Mouse (Mus musculus): ENCODE measurements around the gene D11Wsu47e. TPM values are rescaled to one million over a fixed set of nuclear protein-coding genes. Genes with fewer than 3 reads are reported as not detected.

D11Wsu47e gene
- polyA plus RNA-seq, 1 experiment from 2014 or later: 19.7 TPM

- WGBS: 83% methylated on average over 21 of the region's 21 CpGs
- no peak overlapping the region for H3K27ac ChIP-seq
Measured at GRCm38 (mm10) chr11:113729239-113729638, 45.0 kb downstream of the D11Wsu47e start.

GRCm38 (mm10) chr11:113729917-113730316 is 45.7 kb downstream of the D11Wsu47e start:
- Histone ChIP-seq H3K9ac (no peak overlapping the region), H3K4me3 (no peak overlapping the region), H3K27ac (peak overlapping the region; percentile 19; the same call in 1 of the 2 replicates), H3K9me3 (no peaks in the 10 kb centered on the region), H3K4me1 (peaks cover 93% of the 10 kb centered on the region), H3K4me2 (no peak overlapping the region), H3K36me3 (peaks cover 38% of the 10 kb centered on the region), H3K27me3 (no peaks in the 10 kb centered on the region)
- no peak for ATAC-seq (ENCODE audit: borderline replicate concordance, extremely low read depth, low FRiP score, low TSS enrichment)
- 53% methylated on average over 8 of the region's 8 CpGs for WGBS

More at GRCm38 (mm10) chr11:113729239-113729638, 45.0 kb downstream of the D11Wsu47e start:
- Histone ChIP-seq H3K9ac (no peak overlapping the region), H3K36me3 (peaks cover 40% of the 10 kb centered on the region), H3K27me3 (no peaks in the 10 kb centered on the region), H3K9me3 (no peaks in the 10 kb centered on the region), H3K4me1 (peaks cover 86% of the 10 kb centered on the region), H3K4me3 (no peak overlapping the region), H3K4me2 (no peak overlapping the region)
- no peak for ATAC-seq (ENCODE audit: borderline replicate concordance, extremely low read depth, low FRiP score, low TSS enrichment)

- WGBS: 36% methylated on average over 3 of the region's 3 CpGs
- Histone ChIP-seq H3K9me3 (no peaks in the 10 kb centered on the region), H3K36me3 (peaks cover 32% of the 10 kb centered on the region), H3K4me1 (peaks cover 94% of the 10 kb centered on the region), H3K9ac (no peak overlapping the region), H3K27me3 (no peaks in the 10 kb centered on the region), H3K27ac (no peak overlapping the region), H3K4me3 (no peak overlapping the region), H3K4me2 (no peak overlapping the region)
- no peak for ATAC-seq (ENCODE audit: borderline replicate concordance, extremely low read depth, low FRiP score, low TSS enrichment)
Measured at GRCm38 (mm10) chr11:113730879-113731278, 46.7 kb downstream of the D11Wsu47e start.

GRCm38 (mm10) chr11:113731945-113732612 is 47.9 kb downstream of the D11Wsu47e start:
- Histone ChIP-seq H3K4me2 (no peak overlapping the region), H3K9me3 (no peaks in the 10 kb centered on the region), H3K4me3 (no peak overlapping the region), H3K4me1 (peaks cover 96% of the 10 kb centered on the region), H3K36me3 (peaks cover 24% of the 10 kb centered on the region), H3K27me3 (no peaks in the 10 kb centered on the region), H3K9ac (no peak overlapping the region), H3K27ac (no peak overlapping the region)
- ATAC-seq (ENCODE audit: borderline replicate concordance, extremely low read depth, low FRiP score, low TSS enrichment): no peak
- 84% methylated on average over 10 of the region's 10 CpGs for WGBS

GRCm38 (mm10) chr11:113733631-113734364 is 49.6 kb downstream of the D11Wsu47e start:
- Histone ChIP-seq H3K4me1 (peaks cover 96% of the 10 kb centered on the region), H3K9ac (no peak overlapping the region), H3K4me2 (0 out of 2 replicates have a peak overlapping the region, but pooled peaks have one; percentile 19), H3K4me3 (no peak overlapping the region), H3K9me3 (no peaks in the 10 kb centered on the region), H3K27me3 (no peaks in the 10 kb centered on the region), H3K36me3 (peaks cover 7% of the 10 kb centered on the region), H3K27ac (peak overlapping the region; percentile 78)
- ATAC-seq (ENCODE audit: borderline replicate concordance, extremely low read depth, low FRiP score, low TSS enrichment): peak; percentile 44; the same call in 1 of the 2 replicates
- 16% methylated on average over 6 of the region's 6 CpGs for WGBS

GRCm38 (mm10) chr11:113735151-113735550 is 50.9 kb downstream of the D11Wsu47e start:
- Histone ChIP-seq H3K36me3 (no peaks in the 10 kb centered on the region), H3K4me2 (no peak overlapping the region), H3K27ac (peak overlapping the region; percentile 78), H3K4me3 (no peak overlapping the region), H3K27me3 (no peaks in the 10 kb centered on the region), H3K9ac (no peak overlapping the region), H3K4me1 (peaks cover 96% of the 10 kb centered on the region), H3K9me3 (no peaks in the 10 kb centered on the region)
- 52% methylated on average over 6 of the region's 6 CpGs for WGBS
- ATAC-seq (ENCODE audit: borderline replicate concordance, extremely low read depth, low FRiP score, low TSS enrichment): no peak

- H3K4me3 ChIP-seq: no peak overlapping the region
- peaks cover 87% of the 10 kb centered on the region for H3K4me1 ChIP-seq
- 65% methylated on average over 11 of the region's 11 CpGs for WGBS
- H3K4me2 ChIP-seq: no peak overlapping the region
- H3K27ac ChIP-seq: no peak overlapping the region
- peaks cover 2% of the 10 kb centered on the region; the same call in 1 of the 2 replicates for H3K36me3 ChIP-seq
- H3K9ac ChIP-seq: no peak overlapping the region
- no peaks in the 10 kb centered on the region for H3K9me3 ChIP-seq
- no peak for ATAC-seq (ENCODE audit: borderline replicate concordance, extremely low read depth, low FRiP score, low TSS enrichment)
- no peaks in the 10 kb centered on the region for H3K27me3 ChIP-seq
Measured at GRCm38 (mm10) chr11:113736848-113737552, 52.8 kb downstream of the D11Wsu47e start.

- H3K27me3 ChIP-seq: no peaks in the 10 kb centered on the region
- H3K36me3 ChIP-seq: peaks cover 6% of the 10 kb centered on the region; the same call in 1 of the 2 replicates
- peaks cover 85% of the 10 kb centered on the region for H3K4me1 ChIP-seq
- no peak for ATAC-seq (ENCODE audit: borderline replicate concordance, extremely low read depth, low FRiP score, low TSS enrichment)
- no peak overlapping the region for H3K9ac ChIP-seq
- WGBS: 43% methylated on average over 3 of the region's 3 CpGs
- no peak overlapping the region for H3K27ac ChIP-seq
- H3K4me3 ChIP-seq: no peak overlapping the region
- no peak overlapping the region for H3K4me2 ChIP-seq
- H3K9me3 ChIP-seq: no peaks in the 10 kb centered on the region
Measured at GRCm38 (mm10) chr11:113737553-113737854, 53.3 kb downstream of the D11Wsu47e start.

GRCm38 (mm10) chr11:113737912-113738311 is 53.7 kb downstream of the D11Wsu47e start:
- Histone ChIP-seq H3K4me2 (no peak overlapping the region), H3K9ac (no peak overlapping the region)
- no peak for ATAC-seq (ENCODE audit: borderline replicate concordance, extremely low read depth, low FRiP score, low TSS enrichment)

GRCm38 (mm10) chr11:113739213-113739612 is 55.0 kb downstream of the D11Wsu47e start:
- Histone ChIP-seq H3K9ac (no peak overlapping the region), H3K9me3 (no peaks in the 10 kb centered on the region), H3K4me1 (peaks cover 68% of the 10 kb centered on the region), H3K27ac (peak overlapping the region; percentile 16), H3K4me2 (peak overlapping the region; percentile 2; the same call in 1 of the 2 replicates), H3K36me3 (peaks cover 18% of the 10 kb centered on the region), H3K27me3 (no peaks in the 10 kb centered on the region), H3K4me3 (no peak overlapping the region)
- ATAC-seq (ENCODE audit: borderline replicate concordance, extremely low read depth, low FRiP score, low TSS enrichment): no peak
- 39% methylated on average over 8 of the region's 8 CpGs for WGBS

More at GRCm38 (mm10) chr11:113737912-113738311, 53.7 kb downstream of the D11Wsu47e start:
- 67% methylated on average over 8 of the region's 8 CpGs for WGBS
- Histone ChIP-seq H3K4me1 (peaks cover 81% of the 10 kb centered on the region), H3K27ac (no peak overlapping the region), H3K9me3 (no peaks in the 10 kb centered on the region), H3K36me3 (peaks cover 10% of the 10 kb centered on the region), H3K27me3 (no peaks in the 10 kb centered on the region), H3K4me3 (no peak overlapping the region)

GRCm38 (mm10) chr11:113740100-113740499 is 55.9 kb downstream of the D11Wsu47e start:
- H3K27me3 ChIP-seq: no peaks in the 10 kb centered on the region
- H3K9ac ChIP-seq: no peak overlapping the region
- H3K4me1 ChIP-seq: peaks cover 59% of the 10 kb centered on the region
- peaks cover 22% of the 10 kb centered on the region for H3K36me3 ChIP-seq
- ATAC-seq (ENCODE audit: borderline replicate concordance, extremely low read depth, low FRiP score, low TSS enrichment): no peak; the same call in 1 of the 2 replicates
- WGBS: 33% methylated on average over 7 of the region's 7 CpGs
- H3K4me3 ChIP-seq: no peak overlapping the region
- H3K9me3 ChIP-seq: no peaks in the 10 kb centered on the region
- H3K27ac ChIP-seq: 0 out of 2 replicates have a peak overlapping the region, but pooled peaks have one; percentile 7
- H3K4me2 ChIP-seq: no peak overlapping the region
